Mouse (Mus musculus): ENCODE data around the gene Tshb. TPM values are rescaled to one million over a fixed set of nuclear protein-coding genes. Genes with fewer than 3 reads are reported as not detected.

Tshb gene
- total RNA-seq, 4 experiments from 2014 or later, result not detected

- no peak for DNase-seq (ENCODE audit: low spot score in 2 of 2)
Measured at GRCm38 (mm10) chr3:102737106-102737505, 45.4 kb downstream of the Tshb start.

DNA sequence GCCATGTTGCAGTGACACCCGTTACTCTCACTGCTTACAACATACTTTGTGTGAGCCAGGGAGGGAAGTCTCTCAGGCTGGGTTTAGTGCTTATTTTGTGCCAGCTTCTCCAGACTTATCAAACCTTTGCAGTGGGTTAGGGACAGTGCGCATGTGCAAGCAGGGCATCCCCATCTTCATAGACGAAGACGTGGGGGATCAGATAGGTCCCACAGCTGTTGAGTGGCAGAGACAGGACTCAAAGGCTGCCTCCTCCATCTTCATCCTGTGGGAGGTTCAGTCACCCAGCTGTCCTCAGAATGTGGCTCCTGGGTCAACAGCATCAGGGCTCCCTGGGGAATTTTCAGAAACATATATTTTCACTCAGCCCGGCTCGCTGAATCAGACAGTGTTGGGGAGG is 46.1 kb downstream of the Tshb start:
- no peak for DNase-seq (ENCODE audit: low spot score in 2 of 2)

- no peak for DNase-seq (ENCODE audit: low spot score in 2 of 2)
Measured at GRCm38 (mm10) chr3:102735638-102736037, 46.9 kb downstream of the Tshb start.

GRCm38 (mm10) chr3:102735031-102735558 is 47.4 kb downstream of the Tshb start:
- no peak for DNase-seq (ENCODE audit: low spot score in 2 of 2)

DNA sequence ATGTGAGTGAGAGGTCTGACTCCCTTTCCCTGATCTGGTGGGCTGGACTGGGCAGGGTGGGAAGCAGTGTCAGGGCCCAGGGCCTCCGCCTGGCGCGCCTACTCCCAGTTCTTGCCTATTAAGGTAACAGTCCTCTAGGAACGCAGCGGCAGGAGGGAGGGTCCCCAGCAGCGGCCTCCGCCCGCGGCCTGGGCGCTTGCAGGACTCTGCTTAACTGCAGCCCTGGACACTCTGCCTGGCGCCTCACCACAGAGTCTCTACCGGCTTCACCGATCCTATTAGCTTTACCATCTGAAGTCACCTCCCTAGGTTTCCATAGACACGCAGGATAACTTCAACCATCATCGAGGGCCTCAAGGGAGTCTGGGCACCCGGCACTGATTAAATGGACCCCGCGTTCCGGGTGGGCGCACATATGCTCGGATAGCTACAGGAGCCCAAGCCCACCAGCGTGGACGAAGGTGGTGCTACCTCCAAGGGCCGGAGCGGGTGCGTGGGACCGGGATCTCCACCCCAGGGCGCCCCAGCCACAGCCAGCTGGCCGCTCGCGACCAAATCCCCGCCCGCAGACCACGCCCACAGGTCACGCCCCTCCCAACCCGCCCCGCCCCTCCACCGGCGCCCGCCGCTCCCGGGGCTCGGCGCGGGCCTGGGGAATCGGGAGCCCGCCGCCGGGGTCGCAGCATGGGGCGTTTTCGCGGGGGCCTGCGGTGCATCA is 48.0 kb downstream of the Tshb start, which contains the start of gene Tspan2:
Gene Tspan2 (plus strand): TSS at position 217 of the 718 bp plus-strand sequence.
- DNase-seq (ENCODE audit: low spot score in 2 of 2), result no peak

DNA sequence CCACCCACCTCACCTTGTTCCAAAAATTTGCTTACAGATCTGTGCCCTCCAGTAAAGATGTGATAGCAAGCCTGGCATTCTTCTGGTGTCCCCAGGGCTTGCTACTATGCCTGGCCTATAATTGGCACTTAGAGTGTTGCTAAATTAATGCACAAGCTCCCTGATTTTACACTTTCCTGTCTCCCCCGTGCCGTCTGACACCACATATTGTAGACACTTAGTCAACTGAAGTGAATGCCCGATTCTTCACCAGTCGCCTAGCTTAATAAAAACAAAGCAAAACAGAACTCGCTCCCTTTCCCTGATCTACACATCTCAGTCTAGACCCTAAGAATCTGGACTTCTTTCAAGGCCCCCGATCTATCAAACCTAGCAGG is 48.6 kb downstream of the Tshb start:
- no peak for DNase-seq (ENCODE audit: low spot score in 2 of 2)

DNA sequence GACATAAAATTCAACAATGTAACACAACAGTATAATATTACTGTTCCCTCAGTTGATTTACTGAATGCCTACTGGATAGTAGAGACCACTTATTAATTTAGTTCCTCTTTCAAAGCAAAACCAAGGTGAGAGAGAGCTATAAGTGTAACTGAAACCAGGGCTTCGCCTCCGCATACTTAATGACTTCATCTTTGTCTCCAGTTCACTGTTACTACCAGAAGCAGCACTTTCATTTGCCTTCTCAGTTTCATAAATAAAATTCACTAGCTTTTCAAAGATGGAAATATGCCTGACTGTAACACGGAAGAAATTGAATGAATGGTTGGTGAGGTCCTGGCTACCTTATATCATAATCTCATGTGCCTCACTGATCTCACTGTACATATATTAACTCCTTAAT is 49.5 kb downstream of the Tshb start:
- no peak for DNase-seq (ENCODE audit: low spot score in 2 of 2)

GRCm38 (mm10) chr3:102732619-102733018 is 49.9 kb downstream of the Tshb start:
- no peak for DNase-seq (ENCODE audit: low spot score in 2 of 2)

DNA sequence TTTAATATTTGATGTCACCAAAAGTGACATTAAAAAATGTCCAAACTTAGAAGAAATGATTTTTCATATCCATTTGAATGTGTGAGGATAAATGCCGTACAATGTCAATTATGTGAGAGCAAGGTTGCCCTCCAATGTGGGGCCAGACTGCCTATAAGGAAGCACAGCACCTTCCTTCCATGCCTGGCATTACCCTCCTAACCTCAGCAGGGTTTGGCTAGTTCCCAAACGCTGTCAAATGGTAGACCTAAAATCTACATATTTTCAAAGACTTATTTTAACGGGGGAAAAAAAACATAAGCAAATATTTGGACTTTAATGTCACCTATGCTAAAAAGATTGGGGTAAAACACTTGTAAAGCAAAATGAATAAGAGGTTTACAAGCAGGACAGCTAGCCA is 51.4 kb downstream of the Tshb start:
- DNase-seq (ENCODE audit: low spot score in 2 of 2), result no peak

- no peak for DNase-seq (ENCODE audit: low spot score in 2 of 2)
Measured at GRCm38 (mm10) chr3:102729416-102729815, 53.1 kb downstream of the Tshb start.

Other genes with a start within 250 kb of the Tshb start
- 10 to 100 TPM; 58.8 to 84.9 (median 66.0) TPM for gene Tspan2, start 48.2 kb downstream of the Tshb start, total RNA-seq (2022)
- gene Sycp1, start 153.4 kb upstream of the Tshb start, total RNA-seq (2022), result not detected
- not detected for gene Nr1h5, start 181.4 kb upstream of the Tshb start, total RNA-seq (2022)
- gene Sike1, start 213.0 kb upstream of the Tshb start, total RNA-seq (2022), result 10 to 100 TPM; 51.7 to 68.7 (median 67.0) TPM
- gene Csde1, start 237.7 kb upstream of the Tshb start, total RNA-seq (2022), result 100 to 1,000 TPM; 239 to 259 (median 251) TPM

All from layer of hippocampus, adult 8-10 months (tissue).